Mouse (Mus musculus): ENCODE data around the gene Rsph14. TPM values are rescaled to one million over a fixed set of nuclear protein-coding genes. Genes with fewer than 3 reads are reported as not detected.
"Not testable (repeated sequence)": the region's sequence is repeated elsewhere in the genome, so short reads cannot be mapped to it uniquely, and the experiment has no call there.

The Rsph14 gene
- total RNA-seq, 2 experiments from 2014 or later, result not detected

GRCm38 (mm10) chr10:75053655-75054054 lies 21.3 kb upstream of the Rsph14 start:
- no peak for DNase-seq

- DNase-seq, result no peak
These were observed 20.5 kb upstream of the Rsph14 start for GRCm38 (mm10) chr10:75052902-75053301.

DNA sequence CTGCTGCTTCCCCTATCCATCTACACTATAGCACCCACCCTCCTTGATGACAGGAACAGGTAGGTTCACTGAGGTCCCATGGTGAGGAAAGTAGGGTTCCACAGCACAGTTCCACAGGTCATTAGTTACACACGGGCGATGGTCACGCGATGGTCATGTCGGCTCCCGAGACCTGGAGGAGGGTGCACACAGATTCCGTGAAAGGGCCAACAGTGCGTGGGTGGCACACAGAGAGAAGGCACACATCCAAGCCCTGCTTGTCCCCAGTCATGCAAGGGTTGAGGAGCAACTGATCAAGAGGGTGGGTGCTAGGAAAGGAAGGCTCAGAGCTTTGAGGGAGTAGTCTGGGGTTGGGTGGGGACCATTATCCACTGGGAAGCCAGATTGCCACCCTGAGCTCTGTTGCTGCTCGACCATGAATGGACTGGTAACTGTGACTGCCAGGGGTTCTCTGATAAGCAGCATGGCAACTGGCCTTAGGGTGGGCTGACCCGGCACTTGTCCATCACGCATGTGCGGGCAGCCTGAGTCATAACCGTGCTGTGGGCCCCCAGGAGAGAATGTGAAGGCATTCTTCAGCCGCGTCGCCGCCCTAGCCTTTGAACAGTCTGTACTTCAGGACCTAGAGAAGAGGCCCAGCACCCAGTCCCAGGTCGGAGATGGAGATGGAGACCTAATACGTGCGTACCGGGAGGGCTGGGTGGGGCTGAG lies 19.1 kb upstream of the Rsph14 start:
- DNase-seq, result no peak

GRCm38 (mm10) chr10:75048711-75049110 lies 16.3 kb upstream of the Rsph14 start:
- no peak for DNase-seq

DNA sequence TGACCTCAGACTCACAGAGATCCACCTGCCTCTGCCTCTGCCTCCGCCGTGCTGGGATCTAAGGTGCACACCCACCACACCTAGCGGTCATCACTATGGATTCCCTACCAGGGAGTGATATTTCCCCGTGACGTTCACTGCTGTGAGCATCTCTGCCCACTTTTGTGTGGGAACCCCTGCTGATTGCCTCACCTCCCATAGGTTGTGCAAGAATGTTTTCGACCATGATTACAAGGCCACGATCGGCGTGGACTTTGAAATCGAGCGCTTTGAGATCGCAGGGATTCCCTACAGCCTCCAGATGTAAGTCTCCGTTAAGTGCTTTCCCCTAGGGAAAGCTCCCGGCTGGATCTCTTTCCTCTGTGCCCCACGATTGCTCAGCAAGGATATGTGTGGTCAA lies 13.4 kb upstream of the Rsph14 start:
- DNase-seq, result no peak

DNA sequence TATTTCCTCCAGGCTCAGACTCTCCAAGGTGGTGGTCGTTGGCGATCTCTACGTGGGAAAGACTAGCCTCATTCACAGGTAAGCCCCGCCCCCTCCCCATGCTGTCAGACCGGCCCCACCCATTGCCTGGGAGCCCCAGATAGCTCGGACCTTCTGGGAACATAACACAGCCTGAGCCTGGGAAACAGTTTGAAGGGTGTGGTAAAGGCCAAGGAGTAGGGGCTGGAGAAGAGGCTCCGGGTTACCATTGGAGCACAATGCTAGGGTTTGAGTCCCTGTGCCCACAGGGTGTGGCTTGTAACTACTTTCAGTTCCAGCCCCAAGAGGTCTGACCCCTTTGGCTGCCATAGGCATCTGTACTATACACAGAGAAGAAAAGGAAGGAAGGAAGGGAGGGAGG lies 12.1 kb upstream of the Rsph14 start:
- no peak for DNase-seq

DNA sequence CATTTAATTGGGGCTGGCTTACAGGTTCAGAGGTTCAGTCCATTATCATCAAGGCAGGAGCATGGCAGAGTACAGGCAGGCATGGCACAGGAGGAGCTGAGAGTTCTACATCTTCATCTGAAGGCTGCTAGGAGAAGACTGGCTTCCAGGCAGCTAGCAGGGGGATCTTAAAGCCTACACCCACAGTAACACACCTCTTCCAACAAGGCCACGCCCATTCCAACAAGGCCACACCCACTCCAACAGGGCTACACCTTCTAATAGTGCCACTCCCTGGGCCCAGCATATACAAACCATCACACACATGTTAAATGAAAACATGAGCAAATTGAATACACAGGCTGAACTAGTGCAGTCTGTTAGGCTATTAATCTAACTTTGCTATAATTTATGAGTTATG lies 9.7 kb upstream of the Rsph14 start:
- DNase-seq, result not testable (repeated sequence)

GRCm38 (mm10) chr10:75036883-75037379 lies 4.5 kb upstream of the Rsph14 start, which contains the start of gene Rab36:
Rab36 (plus strand) TSS chr10:75037058.
- peak; percentile 88 for DNase-seq

GRCm38 (mm10) chr10:75031345-75032114 lies 856 bp downstream of the Rsph14 start:
- no peak for DNase-seq

DNA sequence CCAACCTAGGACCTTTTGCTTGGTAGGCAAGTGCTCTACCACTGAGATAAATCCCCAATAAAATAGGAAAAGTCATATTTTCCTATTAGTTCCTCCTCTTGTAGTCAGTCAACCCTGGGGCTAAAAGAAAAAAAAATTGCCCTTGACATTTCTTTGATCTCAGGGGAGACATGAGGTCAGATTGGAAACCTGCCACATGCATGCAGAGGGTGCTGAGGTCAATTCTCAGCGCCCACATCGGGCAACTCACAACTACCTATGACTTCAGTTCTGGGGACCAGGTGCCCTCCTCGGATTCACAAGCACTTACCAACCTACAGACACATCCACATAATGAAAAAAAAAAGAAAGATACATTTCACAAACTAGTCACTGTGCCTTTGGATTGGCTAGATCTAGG lies 2.2 kb downstream of the Rsph14 start:
- no peak for DNase-seq

- DNase-seq, result no peak
These were observed 2.7 kb downstream of the Rsph14 start for GRCm38 (mm10) chr10:75029677-75030076.

DNA sequence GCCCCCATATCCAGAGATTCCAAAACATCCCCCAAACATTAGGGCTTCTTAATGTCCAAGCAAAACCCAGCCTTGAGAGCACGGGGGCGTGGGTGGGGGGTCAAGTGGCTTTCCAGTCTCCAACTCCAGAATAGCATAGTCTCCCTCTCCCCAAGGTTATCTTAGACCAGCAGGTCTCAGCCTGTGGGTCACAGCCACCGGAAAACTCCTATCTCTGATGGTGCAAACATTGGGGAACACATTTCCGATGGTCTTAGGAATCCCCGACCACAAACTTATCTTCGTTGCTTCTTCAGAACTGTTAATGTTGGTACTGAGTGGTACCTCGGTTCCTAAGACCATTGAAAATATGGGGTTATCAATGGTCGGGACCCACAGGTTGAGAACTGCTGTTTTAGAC lies 3.6 kb downstream of the Rsph14 start:
- DNase-seq, result no peak

- DNase-seq, result no peak
These were observed 5.9 kb downstream of the Rsph14 start for GRCm38 (mm10) chr10:75026491-75026890.

- DNase-seq, result peak; percentile 20
These were observed 11.2 kb downstream of the Rsph14 start for GRCm38 (mm10) chr10:75021138-75021537.

DNA sequence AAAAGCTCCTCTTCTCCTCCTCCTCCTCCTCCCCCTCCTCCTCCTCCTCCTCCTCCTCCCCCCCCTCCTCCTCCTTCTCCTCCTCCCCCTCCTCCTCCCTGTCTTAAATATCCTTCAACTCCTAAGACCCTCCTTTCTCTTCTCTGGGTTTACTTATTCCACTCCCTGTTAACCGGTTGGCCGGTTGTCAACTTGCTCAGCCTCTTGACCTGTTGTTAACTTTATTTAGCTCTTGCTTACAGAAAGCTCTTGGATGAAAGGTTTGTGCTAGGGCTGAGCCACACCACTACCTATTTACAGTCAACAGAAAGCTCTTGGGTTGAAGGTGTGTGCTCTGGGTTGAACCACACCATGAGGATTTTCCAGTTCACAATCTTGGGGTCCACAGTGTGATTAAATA lies 12.1 kb downstream of the Rsph14 start:
- DNase-seq, result no peak

- no peak for DNase-seq
These were observed 15.9 kb downstream of the Rsph14 start for GRCm38 (mm10) chr10:75016481-75016880.

DNA sequence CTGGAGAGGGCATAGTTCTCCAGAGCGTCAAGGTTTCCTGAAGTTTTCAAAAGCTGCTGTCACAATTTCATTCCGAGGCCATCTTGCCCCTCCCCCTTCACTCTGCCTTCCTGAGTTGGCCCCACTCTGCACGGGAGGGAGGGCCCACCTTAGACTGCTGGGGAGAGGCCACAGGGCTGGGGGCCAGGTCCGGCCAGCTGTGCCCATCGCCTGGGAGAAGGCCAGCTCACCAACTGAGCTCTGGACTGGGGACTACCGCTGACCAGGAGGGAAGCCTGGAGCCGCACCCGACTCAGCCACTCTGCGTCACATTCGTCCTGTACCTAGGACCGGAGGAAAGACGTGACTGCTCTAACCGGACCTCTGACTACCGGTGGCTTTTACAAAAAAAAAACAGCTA lies 16.9 kb downstream of the Rsph14 start:
- DNase-seq, result no peak

DNA sequence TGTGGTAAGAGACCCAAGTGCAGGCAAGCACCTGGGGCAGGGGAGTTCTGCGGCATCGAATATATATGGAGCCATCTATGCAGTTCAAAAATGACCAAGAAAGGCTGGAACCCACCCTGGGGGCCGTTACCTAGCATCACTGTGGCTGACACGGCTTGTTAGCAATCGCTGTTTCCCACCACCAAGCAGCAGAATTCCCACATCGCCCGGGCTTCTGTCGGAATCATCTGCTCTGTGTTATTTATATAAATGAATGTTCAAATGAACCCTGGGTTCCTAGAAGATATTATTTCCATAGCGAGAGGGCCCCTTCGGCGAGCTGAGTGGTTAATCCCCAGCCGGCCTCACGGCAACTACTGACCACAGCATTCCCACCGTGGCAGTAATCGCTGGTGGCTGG lies 21.7 kb downstream of the Rsph14 start:
- DNase-seq, result no peak

- DNase-seq, result no peak
These were observed 25.3 kb downstream of the Rsph14 start for GRCm38 (mm10) chr10:75006889-75007662.

- no peak for DNase-seq
These were observed 28.3 kb downstream of the Rsph14 start for GRCm38 (mm10) chr10:75004067-75004466.

DNA sequence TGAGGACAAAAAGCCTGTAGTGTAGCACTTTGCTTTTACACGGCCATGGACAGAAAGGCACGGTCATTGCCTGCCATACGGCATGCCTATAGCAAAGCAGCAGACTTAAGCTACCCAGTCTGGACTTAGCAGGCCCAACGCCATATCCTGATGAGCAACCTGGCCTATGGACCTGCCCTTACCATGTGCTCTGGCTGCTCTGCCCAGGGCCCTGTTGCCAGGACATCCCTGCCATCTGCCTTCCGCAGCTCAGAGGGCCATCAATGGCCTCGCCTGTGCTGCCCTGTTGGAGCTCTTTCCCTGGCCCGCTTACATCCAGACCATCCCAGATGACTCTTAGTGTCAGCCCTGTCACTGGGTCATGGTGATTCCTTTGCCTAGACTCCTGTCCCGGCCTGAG lies 31.0 kb downstream of the Rsph14 start:
- DNase-seq, result no peak

- DNase-seq, result no peak
These were observed 37.0 kb downstream of the Rsph14 start for GRCm38 (mm10) chr10:74995377-74995776.

DNA sequence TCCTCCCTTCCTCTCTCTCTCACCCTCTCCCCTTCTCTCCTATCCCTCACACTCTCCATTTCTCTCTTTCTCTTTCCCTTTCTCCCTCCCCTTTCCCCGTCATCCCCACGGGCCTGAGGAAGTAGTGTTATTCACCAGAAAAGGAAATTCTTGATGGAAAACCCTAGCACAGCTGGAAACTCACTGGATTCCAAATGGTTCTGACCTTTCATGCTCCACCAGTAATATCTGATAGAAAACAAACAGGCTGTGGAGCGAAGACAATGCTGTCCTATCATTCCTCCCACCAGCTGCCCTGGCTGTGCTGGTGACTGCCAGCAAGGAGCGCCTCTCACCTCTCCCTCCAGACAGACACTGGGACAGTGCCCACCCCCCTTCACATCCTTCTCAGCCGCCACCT lies 37.5 kb downstream of the Rsph14 start:
- DNase-seq, result no peak

All from gastrocnemius, postnatal 25 days (tissue).